Mouse (Mus musculus) brain, embryonic 18.5 days (tissue): ENCODE data around the gene Tdp1.

Experiments
- DNase-seq: peaks from one replicate; pipeline ENCODE4 v3.0.0-alpha.2; 2012; ENCODE audit warnings: low read depth, low spot score

The Tdp1 gene

GRCm38 (mm10) chr12:99898248-99898870 is 14.0 kb downstream of the Tdp1 start:
- no peak for DNase-seq

- no peak for DNase-seq
These were observed 15.7 kb downstream of the Tdp1 start for GRCm38 (mm10) chr12:99899991-99900390.

- no peak for DNase-seq
These were observed 17.9 kb downstream of the Tdp1 start for GRCm38 (mm10) chr12:99901973-99902866.

- DNase-seq: no peak
These were observed 18.6 kb downstream of the Tdp1 start for GRCm38 (mm10) chr12:99902867-99903370.

GRCm38 (mm10) chr12:99904537-99904936 is 20.2 kb downstream of the Tdp1 start:
- DNase-seq: no peak

- no peak for DNase-seq
These were observed 27.1 kb downstream of the Tdp1 start for GRCm38 (mm10) chr12:99911466-99911865.

- DNase-seq: no peak
These were observed 33.6 kb downstream of the Tdp1 start for GRCm38 (mm10) chr12:99917800-99918427.

- no peak for DNase-seq
These were observed 35.3 kb downstream of the Tdp1 start for GRCm38 (mm10) chr12:99919636-99920035.

GRCm38 (mm10) chr12:99921045-99921444 is 36.7 kb downstream of the Tdp1 start:
- no peak for DNase-seq

GRCm38 (mm10) chr12:99923131-99923606 is 38.9 kb downstream of the Tdp1 start:
- DNase-seq: peak; percentile 46

GRCm38 (mm10) chr12:99923703-99924102 is 39.4 kb downstream of the Tdp1 start:
- no peak for DNase-seq

GRCm38 (mm10) chr12:99928311-99928710 is 44.0 kb downstream of the Tdp1 start:
- no peak for DNase-seq

GRCm38 (mm10) chr12:99929160-99929559 is 44.8 kb downstream of the Tdp1 start:
- DNase-seq: no peak

- no peak for DNase-seq
These were observed 47.9 kb downstream of the Tdp1 start for GRCm38 (mm10) chr12:99932245-99932644.

GRCm38 (mm10) chr12:99933630-99934029 is 49.3 kb downstream of the Tdp1 start:
- no peak for DNase-seq

- no peak for DNase-seq
These were observed 51.1 kb downstream of the Tdp1 start for GRCm38 (mm10) chr12:99935403-99935802.

GRCm38 (mm10) chr12:99938476-99938875 is 54.2 kb downstream of the Tdp1 start:
- no peak for DNase-seq

- DNase-seq: no peak
These were observed 54.9 kb downstream of the Tdp1 start for GRCm38 (mm10) chr12:99939179-99939578.

GRCm38 (mm10) chr12:99940704-99941103 is 56.4 kb downstream of the Tdp1 start:
- DNase-seq: no peak

GRCm38 (mm10) chr12:99942441-99942840 is 58.1 kb downstream of the Tdp1 start:
- no peak for DNase-seq

- DNase-seq: no peak
These were observed 68.6 kb downstream of the Tdp1 start for GRCm38 (mm10) chr12:99952928-99953327.

GRCm38 (mm10) chr12:99956411-99956810 is 72.1 kb downstream of the Tdp1 start:
- DNase-seq: no peak
